Mouse (Mus musculus) stomach, embryonic 15.5 days (tissue): ENCODE measurements around the gene Plxna2. TPM values are rescaled to one million over a fixed set of nuclear protein-coding genes. Genes with fewer than 3 reads are reported as not detected.
A peak's percentile ranks its signal among the peaks of the same experiment; 100 is the strongest.

ENCODE experiments used
- microRNA-seq: library from miRNA; unstranded; fragments of <30 nt; microRNA quantifications from one replicate; pipeline ENCODE4, GENCODE M21; 2016
- polyA plus RNA-seq: library from polyadenylated mRNA; unstranded; fragments of >200 nt; fragmentation: Nextera tagmentation; extraction: Ambion mirVana; gene quantifications from 2 replicates; pipeline ENCODE4 v1.2.1, GENCODE M21; 2015

Plxna2 gene
- polyA plus RNA-seq, 1 experiment from 2014 or later, result 6.6 TPM

Small RNAs within 50 kb of the gene (microRNA-seq; reads per million reads assigned to microRNA genes)
- gene Mir3962, result 8.5 reads per million, percentile 23 among the genes with 10 or more reads in this experiment
